Mouse (Mus musculus) limb, embryonic 14.5 days (tissue): ENCODE measurements at regions not wholly inside any gene's neighbourhood (a gene's known extent, or its start where the extent isn't known, plus 50 kb on each side); places are given as distances from the start of the nearest gene placed in this dataset.

Experiments
- ATAC-seq: fragments of 200-750 bp; cut with Nextera tagmentation; 2 replicates; pipeline ENCODE4 v1.8.0; 2017; ENCODE audit warnings: low read depth, moderate number of reproducible peaks, moderate TSS enrichment; ENCODE audit not compliant: low FRiP score
- DNase-seq: peaks from one replicate; pipeline ENCODE4 v3.0.0-alpha.2; 2015; ENCODE audit warnings: low spot score
- H3K27ac ChIP-seq: fragments of 300-500 bp; sonication (generic); replicated peaks from 2 replicates; pipeline ENCODE4 v1.5.1; 2014; ENCODE audit warnings: low read depth, mild to moderate bottlenecking, low read length, moderate library complexity, mixed read lengths
- H3K27me3 ChIP-seq: fragments of 300-500 bp; sonication (generic); 2 replicates; pipeline ENCODE4 v1.6.1; 2014; ENCODE audit warnings: low read length, mixed read lengths; ENCODE audit not compliant: control insufficient read depth, insufficient read depth
- H3K36me3 ChIP-seq: fragments of 300-500 bp; sonication (generic); 2 replicates; pipeline ENCODE4 v1.6.1; 2014; ENCODE audit warnings: mild to moderate bottlenecking, low read length, moderate library complexity, mixed read lengths; ENCODE audit not compliant: control insufficient read depth, insufficient read depth
- H3K4me1 ChIP-seq: fragments of 300-500 bp; sonication (generic); 2 replicates; pipeline ENCODE4 v1.6.1; 2014; ENCODE audit warnings: antibody characterized with exemption, low read length, mixed read lengths; ENCODE audit not compliant: control insufficient read depth, insufficient read depth
- H3K4me2 ChIP-seq: fragments of 300-500 bp; sonication (generic); replicated peaks from 2 replicates; pipeline ENCODE4 v1.6.1; 2014; ENCODE audit warnings: low read depth, mild to moderate bottlenecking, low read length, moderate library complexity; ENCODE audit not compliant: severe bottlenecking
- H3K4me3 ChIP-seq: fragments of 300-500 bp; sonication (generic); replicated peaks from 2 replicates; pipeline ENCODE4 v1.5.1; 2014; ENCODE audit warnings: low read length
- H3K9ac ChIP-seq: fragments of 300-500 bp; sonication (generic); 2 replicates; pipeline ENCODE4 v1.6.1; 2014; ENCODE audit warnings: mild to moderate bottlenecking, low read depth, low read length, moderate library complexity; ENCODE audit not compliant: severe bottlenecking
- H3K9me3 ChIP-seq: fragments of 300-500 bp; sonication (generic); 2 replicates; pipeline ENCODE4 v1.6.1; 2016; ENCODE audit warnings: low read length; ENCODE audit not compliant: control insufficient read depth
- POLR2A ChIP-seq: fragments of 200-500 bp; IDR thresholded peaks from 2 replicates; pipeline ENCODE4 v1.8.0; 2012; ENCODE audit warnings: inconsistent platforms, mild to moderate bottlenecking, moderate library complexity, borderline replicate concordance; ENCODE audit not compliant: insufficient read depth, insufficient read length; ENCODE audit errors: extremely low read depth
- WGBS: fragments of 180-500 bp; shearing (Covaris S2); extraction: QIAGEN DNeasy Blood & Tissue Kit; methylation state at CpG from one replicate; pipeline ENCODE4 v1.1.7; 2014; 5-methylcytosine and 5-hydroxymethylcytosine counted together

DNA sequence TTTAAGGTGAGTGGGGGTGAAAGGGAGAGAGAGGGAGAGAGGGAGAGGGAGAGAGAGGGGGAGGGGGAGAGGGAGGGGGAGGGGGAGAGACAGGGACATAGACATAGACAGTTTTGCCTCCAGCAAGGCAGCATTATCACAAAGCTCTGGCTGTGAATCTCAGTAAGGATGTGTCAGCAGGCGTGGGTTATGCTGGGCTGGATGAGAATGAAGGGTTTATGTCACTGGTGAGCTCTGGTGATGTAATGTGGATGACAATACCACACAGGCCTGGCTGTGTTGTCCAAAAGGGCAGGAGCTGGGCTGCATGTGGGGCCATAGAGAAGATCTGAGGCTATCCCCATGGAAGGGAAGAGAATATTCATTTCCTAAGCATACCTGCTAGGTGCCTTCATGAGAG is 282.0 kb downstream of the 4933412E24Rik start:
- Histone ChIP-seq H3K4me2 (no peak overlapping the region), H3K27ac (no peak overlapping the region), H3K27me3 (no peaks in the 10 kb centered on the region), H3K4me1 (no peaks in the 10 kb centered on the region), H3K9me3 (no peaks in the 10 kb centered on the region), H3K9ac (no peak overlapping the region), H3K4me3 (no peak overlapping the region), H3K36me3 (no peaks in the 10 kb centered on the region)
- DNase-seq: no peak
- ATAC-seq: no peak
- 70% methylated on average over 1 of the region's 1 CpGs for WGBS
- TF ChIP-seq POLR2A: no peak

DNA sequence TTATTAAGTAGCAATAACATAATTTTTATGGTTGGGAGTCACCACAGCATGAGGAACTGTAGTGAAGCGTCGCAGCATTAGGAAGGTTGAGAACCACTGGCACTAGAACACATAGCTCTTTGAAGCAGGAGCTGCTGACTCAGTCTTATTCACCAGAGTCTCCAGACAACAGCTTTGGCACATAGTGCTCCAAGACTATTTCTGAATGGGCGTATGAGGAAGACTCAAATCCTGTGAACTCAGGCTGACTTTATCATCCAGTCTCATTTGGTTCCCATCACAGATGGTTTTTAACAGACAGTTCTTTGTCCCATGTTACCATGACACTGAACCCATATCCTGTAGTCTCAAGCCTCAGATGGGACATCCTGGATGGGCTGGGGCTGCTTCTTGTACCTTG is 282.5 kb downstream of the 4933412E24Rik start:
- no peak for ATAC-seq
- WGBS: 85% methylated on average over 3 of the region's 3 CpGs
- Histone ChIP-seq H3K9ac (no peak overlapping the region), H3K4me1 (no peaks in the 10 kb centered on the region), H3K27me3 (no peaks in the 10 kb centered on the region), H3K36me3 (no peaks in the 10 kb centered on the region), H3K4me3 (no peak overlapping the region), H3K9me3 (no peaks in the 10 kb centered on the region), H3K4me2 (no peak overlapping the region), H3K27ac (no peak overlapping the region)
- DNase-seq: no peak
- TF ChIP-seq POLR2A: no peak

DNA sequence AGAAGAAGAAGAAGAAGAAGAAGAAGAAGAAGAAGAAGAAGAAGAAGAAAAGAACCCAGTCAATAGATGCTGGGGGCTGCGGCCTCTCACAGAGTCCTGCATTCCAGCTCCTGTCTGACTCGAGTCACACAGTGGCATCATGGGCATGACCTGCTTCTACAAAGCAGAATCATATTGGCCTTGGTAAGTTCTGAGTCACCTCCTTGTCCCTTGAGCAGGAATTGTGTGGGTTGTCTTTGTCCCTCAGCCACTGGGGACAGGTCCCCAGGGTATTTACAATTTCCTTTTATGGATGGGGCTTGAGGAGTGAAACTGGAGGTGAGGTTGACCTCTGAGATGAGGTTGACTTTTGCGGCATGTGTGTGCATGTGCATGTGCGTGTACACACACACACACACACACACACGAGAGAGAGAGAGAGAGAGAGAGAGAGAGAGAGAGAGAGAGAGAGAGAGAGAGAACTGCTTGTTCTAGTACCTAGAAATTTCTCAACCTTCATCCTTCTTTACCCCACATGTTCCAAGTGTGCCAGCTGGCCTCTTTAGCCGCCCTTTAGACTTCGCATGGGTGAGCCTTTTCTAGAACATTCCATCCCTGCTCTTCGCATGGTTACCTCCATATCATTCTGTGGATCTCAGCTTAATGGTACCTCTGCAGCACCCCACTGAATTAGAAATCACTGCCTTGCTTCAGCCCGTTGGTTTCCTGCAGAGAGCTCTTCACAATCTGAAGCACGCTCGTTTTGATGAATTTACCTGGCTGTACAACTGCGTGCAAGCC is 283.2 kb downstream of the 4933412E24Rik start:
- H3K27ac ChIP-seq: no peak overlapping the region
- no peak for ATAC-seq
- no peaks in the 10 kb centered on the region for H3K36me3 ChIP-seq
- no peaks in the 10 kb centered on the region for H3K27me3 ChIP-seq
- no peak for DNase-seq
- H3K4me2 ChIP-seq: no peak overlapping the region
- H3K4me3 ChIP-seq: no peak overlapping the region
- no peaks in the 10 kb centered on the region for H3K9me3 ChIP-seq
- no peak for TF ChIP-seq POLR2A
- H3K9ac ChIP-seq: no peak overlapping the region
- H3K4me1 ChIP-seq: no peaks in the 10 kb centered on the region
- 77% methylated on average over 11 of the region's 12 CpGs for WGBS

DNA sequence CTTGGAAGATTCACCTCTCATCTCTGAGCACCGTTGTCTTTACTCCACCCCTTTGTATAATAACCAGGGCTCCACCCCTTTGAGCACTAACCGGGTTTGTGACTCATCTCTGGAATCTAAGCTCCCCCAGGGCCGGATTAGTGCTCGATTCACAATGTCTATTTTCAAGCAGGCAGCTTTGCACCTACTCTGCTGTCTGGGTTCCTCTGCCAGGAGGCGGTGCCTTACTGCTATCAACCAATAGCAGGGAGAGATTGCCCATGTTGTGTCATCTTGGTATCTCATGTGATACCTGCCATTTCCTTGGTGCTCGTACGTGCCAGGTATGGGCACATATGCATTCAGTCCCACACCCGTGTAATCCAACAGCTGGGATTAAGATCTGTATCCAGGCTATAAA is 285.3 kb downstream of the 4933412E24Rik start:
- 77% methylated on average over 8 of the region's 8 CpGs for WGBS
- no peak for TF ChIP-seq POLR2A
- H3K4me2 ChIP-seq: no peak overlapping the region
- no peaks in the 10 kb centered on the region for H3K9me3 ChIP-seq
- no peak overlapping the region for H3K4me3 ChIP-seq
- no peaks in the 10 kb centered on the region for H3K27me3 ChIP-seq
- no peak for DNase-seq
- no peak for ATAC-seq
- H3K27ac ChIP-seq: no peak overlapping the region
- H3K9ac ChIP-seq: no peak overlapping the region
- H3K36me3 ChIP-seq: no peaks in the 10 kb centered on the region
- H3K4me1 ChIP-seq: no peaks in the 10 kb centered on the region

GRCm38 (mm10) chr15:59728817-59729560 is 287.4 kb downstream of the 4933412E24Rik start:
- 71% methylated on average over 11 of the region's 11 CpGs for WGBS
- Histone ChIP-seq H3K4me3 (no peak overlapping the region), H3K27me3 (no peaks in the 10 kb centered on the region), H3K27ac (0 out of 2 replicates have a peak overlapping the region, but pooled peaks have one; percentile 26), H3K9ac (no peak overlapping the region), H3K4me1 (no peaks in the 10 kb centered on the region), H3K4me2 (no peak overlapping the region), H3K36me3 (no peaks in the 10 kb centered on the region), H3K9me3 (no peaks in the 10 kb centered on the region)
- no peak for DNase-seq
- no peak for ATAC-seq
- TF ChIP-seq POLR2A: no peak
